Mouse (Mus musculus) Patski (cell line): ENCODE data around the gene Cerk. TPM values are rescaled to one million over a fixed set of nuclear protein-coding genes. Genes with fewer than 3 reads are reported as not detected.
A peak's percentile ranks its signal among the peaks of the same experiment; 100 is the strongest.
"Not testable (repeated sequence)": the region's sequence is repeated elsewhere in the genome, so short reads cannot be mapped to it uniquely, and the experiment has no call there.

Experiments used
- ATAC-seq: fragments of 100-300 bp; one replicate; pipeline ENCODE4 v1.8.0; 2021
- CTCF ChIA-PET: fragments of 350-600 bp; sonication (Branson Sonifier 250); formaldehyde crosslinking; loops from one replicate; lab custom pipeline; 2022; ENCODE audit warnings: inconsistent platforms; lab: Charles Lee
- POLR2A ChIA-PET: fragments of 350-600 bp; sonication (Branson Sonifier 250); formaldehyde crosslinking; loops from one replicate; lab custom pipeline; 2022; ENCODE audit warnings: antibody characterized with exemption, inconsistent platforms; lab: Charles Lee
- DNase-seq: peaks from one replicate; pipeline ENCODE4 v3.0.0-alpha.2; 2011; ENCODE audit warnings: low read depth, low spot score
- H3K27me3 ChIP-seq: fragments of 371-371 bp; one replicate; pipeline ENCODE4 v1.5.1; 2021
- CTCF ChIP-seq: fragments of 100-300 bp; IDR thresholded peaks from one replicate; pipeline ENCODE4 v1.5.1; 2021
- in situ Hi-C: fragments of 300-500 bp; cut with MboI; formaldehyde crosslinking; loops from 3 replicates; pipeline ENCODE4 v1.11.1; 2018; ENCODE audit warnings: low pct_unique_long_range_greater_than_20kb, mixed read lengths
- polyA plus RNA-seq: library from polyadenylated mRNA; unstranded; gene quantifications from one replicate; pipeline ENCODE4 v1.2.3, GENCODE M21; 2021

Cerk gene
- polyA plus RNA-seq, 1 experiment from 2014 or later = 46.2 TPM

- no peaks in the 10 kb centered on the region for H3K27me3 ChIP-seq
- in situ Hi-C loops = no loop called here
- ChIA-PET POLR2A (interaction anchor here (1.3 to 5.6 kb wide), 2 partner anchors 11 to 15 kb away, joined by 3 to 44 read pairs; partner anchors contain the start of gene Cerk), CTCF (interaction anchor here (2.7 to 3.3 kb wide), 2 partner anchors 10 to 12 kb away, joined by 8 to 18 read pairs; partner anchors contain the start of gene Cerk)
- no peak for TF ChIP-seq CTCF
- ATAC-seq = no peak
- no peak for DNase-seq
Observed at GRCm38 (mm10) chr15:86199052-86199451, 13.1 kb upstream of the Cerk start.

DNA sequence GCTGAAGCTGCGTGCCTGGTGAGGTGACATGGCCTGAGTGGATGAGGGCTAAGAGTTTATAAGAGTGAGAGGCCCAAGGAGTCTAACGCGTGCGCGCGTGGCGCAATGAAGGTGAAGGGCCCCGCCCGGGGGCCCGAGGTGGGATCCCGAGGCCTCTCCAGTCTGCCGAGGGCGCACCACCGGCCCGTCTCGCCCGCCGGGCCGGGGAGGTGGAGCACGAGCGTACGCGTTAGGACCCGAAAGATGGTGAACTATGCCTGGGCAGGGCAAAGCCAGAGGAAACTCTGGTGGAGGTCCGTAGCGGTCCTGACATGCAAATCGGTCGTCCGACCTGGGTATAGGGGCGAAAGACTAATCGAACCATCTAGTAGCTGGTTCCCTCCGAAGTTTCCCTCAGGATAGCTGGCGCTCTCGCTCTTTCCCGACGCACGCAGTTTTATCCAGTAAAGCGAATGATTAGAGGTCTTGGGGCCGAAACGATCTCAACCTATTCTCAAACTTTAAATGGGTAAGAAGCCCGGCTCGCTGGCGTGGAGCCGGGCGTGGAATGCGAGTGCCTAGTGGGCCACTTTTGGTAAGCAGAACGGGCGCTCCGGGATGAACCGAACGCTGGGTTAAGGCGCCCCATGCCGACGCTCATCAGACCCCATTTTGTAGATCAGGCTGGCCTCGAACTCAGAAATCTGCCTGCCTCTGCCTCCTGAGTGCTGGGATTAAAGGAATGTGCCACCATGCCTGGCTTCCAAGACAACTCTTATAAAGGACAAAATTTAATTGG lies 8.9 kb upstream of the Cerk start:
- DNase-seq, in situ Hi-C loops, CTCF ChIA-PET, POLR2A ChIA-PET, H3K27me3 ChIP-seq: not testable (repeated sequence)
- peak; percentile 87 for ATAC-seq

DNA sequence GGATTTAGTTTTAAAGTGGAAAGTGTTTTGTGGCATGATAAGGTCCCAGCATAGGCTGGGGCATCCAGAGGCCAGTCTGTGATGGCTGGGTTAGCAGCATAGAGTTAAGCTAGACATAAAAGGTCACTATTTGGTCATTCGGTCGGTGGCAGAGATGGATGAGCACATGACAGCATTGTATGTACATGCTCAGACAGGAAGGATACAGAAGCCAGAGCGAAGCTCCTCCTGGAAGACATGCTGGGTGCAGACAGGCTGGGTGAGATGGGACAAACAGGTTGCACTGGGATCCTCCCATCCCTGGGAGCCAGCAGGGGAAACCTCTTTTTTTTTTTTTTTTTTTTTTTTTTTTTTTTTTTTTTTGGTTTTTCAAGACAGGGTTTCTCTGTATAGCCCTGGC lies 6.0 kb upstream of the Cerk start:
- ATAC-seq (no peak), DNase-seq (no peak)
- in situ Hi-C loops = no loop called here
- no peaks in the 10 kb centered on the region for H3K27me3 ChIP-seq
- ChIA-PET CTCF (interaction anchor here (1.1 to 1.5 kb wide), 2 partner anchors 8 to 52 kb away, joined by 4 to 6 read pairs; no protein-coding TSS in a partner anchor), POLR2A (interaction anchor here (0.6 kb wide), 1 partner anchor 528 kb away, joined by 4 read pairs; no protein-coding TSS in a partner anchor)
- TF ChIP-seq CTCF = no peak

- ATAC-seq (no peak), DNase-seq (no peak)
- no peak for TF ChIP-seq CTCF
- ChIA-PET CTCF (interaction anchor here (1.1 to 1.5 kb wide), 2 partner anchors 9 to 51 kb away, joined by 4 to 6 read pairs; no protein-coding TSS in a partner anchor), POLR2A (no interaction called here)
- H3K27me3 ChIP-seq = no peaks in the 10 kb centered on the region
- in situ Hi-C loops = no loop called here
Observed at GRCm38 (mm10) chr15:86191505-86191904, 5.6 kb upstream of the Cerk start.

DNA sequence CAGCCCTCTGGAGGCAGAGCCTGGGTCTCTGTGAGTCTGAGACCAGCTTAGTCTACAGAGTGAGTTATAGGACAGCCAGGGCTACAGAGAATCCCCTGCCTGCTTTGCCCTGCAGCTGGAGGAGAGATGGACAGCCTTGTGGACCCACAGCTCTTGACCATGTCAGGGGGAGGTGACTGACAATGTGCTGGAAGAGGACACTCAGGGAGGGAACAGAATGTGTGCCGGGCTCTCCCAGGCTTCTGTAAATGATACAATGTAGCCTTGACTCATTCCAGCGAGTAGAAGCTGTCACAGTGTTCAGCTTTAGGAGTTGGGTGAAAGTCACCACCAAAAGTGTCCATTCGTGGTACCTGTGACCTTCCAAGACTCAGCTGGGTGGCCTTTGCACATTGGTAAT lies 4.4 kb upstream of the Cerk start:
- POLR2A ChIA-PET = interaction anchor here (5.8 kb wide), 1 partner anchor 11 kb away, joined by 44 read pairs; no protein-coding TSS in a partner anchor
- in situ Hi-C loops = no loop called here
- CTCF ChIA-PET = interaction anchor here (0.7 to 2.7 kb wide), 3 partner anchors 8 to 55 kb away, joined by 3 to 18 read pairs (median 17); no protein-coding TSS in a partner anchor
- DNase-seq (no peak), ATAC-seq (no peak)
- H3K27me3 ChIP-seq = no peaks in the 10 kb centered on the region
- TF ChIP-seq CTCF = no peak

- in situ Hi-C loops = no loop called here
- ChIA-PET POLR2A (interaction anchor here (0.6 to 5.8 kb wide), 4 partner anchors 12 to 53 kb away, joined by 3 to 44 read pairs (median 5); no protein-coding TSS in a partner anchor), CTCF (interaction anchor here (1.7 to 2.7 kb wide), 4 partner anchors 10 to 49 kb away, joined by 6 to 18 read pairs (median 12); no protein-coding TSS in a partner anchor)
- TF ChIP-seq CTCF = no peak
- H3K27me3 ChIP-seq = no peaks in the 10 kb centered on the region
- ATAC-seq (peak; percentile 70), DNase-seq (peak; percentile 77)
Observed at GRCm38 (mm10) chr15:86188746-86189470, 3.0 kb upstream of the Cerk start.

DNA sequence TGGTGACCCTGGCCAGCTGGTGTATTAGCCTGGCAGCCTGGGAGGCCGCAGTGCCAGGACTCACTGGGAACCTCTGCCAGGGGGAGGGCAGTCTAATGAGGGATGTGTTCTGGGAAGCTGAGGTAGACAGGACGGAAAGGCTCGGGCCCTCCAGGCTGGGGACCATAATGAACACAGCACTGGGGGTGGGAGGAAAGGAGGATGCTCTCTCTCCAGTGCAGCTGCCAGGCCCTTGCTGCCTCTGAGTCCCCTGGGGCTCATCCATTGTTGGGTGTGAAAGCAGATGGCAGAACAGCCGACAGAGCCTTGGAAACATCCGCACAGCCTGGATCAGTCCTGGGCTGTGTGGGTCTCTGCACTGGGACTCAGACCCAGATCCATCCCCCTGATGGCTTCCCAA lies 2.2 kb upstream of the Cerk start:
- H3K27me3 ChIP-seq = no peaks in the 10 kb centered on the region
- in situ Hi-C loops = no loop called here
- TF ChIP-seq CTCF = no peak
- POLR2A ChIA-PET = interaction anchor here (1.5 to 5.8 kb wide), 2 partner anchors 13 to 30 kb away, joined by 6 to 44 read pairs; no protein-coding TSS in a partner anchor
- DNase-seq (no peak), ATAC-seq (no peak)
- CTCF ChIA-PET = interaction anchor here (1.7 to 2.7 kb wide), 4 partner anchors 11 to 49 kb away, joined by 6 to 18 read pairs (median 12); no protein-coding TSS in a partner anchor

GRCm38 (mm10) chr15:86186686-86187085 lies 745 bp upstream of the Cerk start:
- no peaks in the 10 kb centered on the region for H3K27me3 ChIP-seq
- TF ChIP-seq CTCF = no peak
- CTCF ChIA-PET = interaction anchor here (1.3 to 2.0 kb wide), 2 partner anchors 14 to 33 kb away, joined by 5 to 8 read pairs; no protein-coding TSS in a partner anchor
- DNase-seq (no peak), ATAC-seq (no peak)
- in situ Hi-C loops = no loop called here
- POLR2A ChIA-PET = interaction anchor here (0.7 to 5.8 kb wide), 4 partner anchors 14 to 27 kb away, joined by 3 to 44 read pairs (median 4); partner anchors contain the start of gene Tbc1d22a

- CTCF ChIA-PET = interaction anchor here (0.9 kb wide), 1 partner anchor 45 kb away, joined by 3 read pairs; no protein-coding TSS in a partner anchor
- TF ChIP-seq CTCF = no peak
- DNase-seq = no peak
- POLR2A ChIA-PET = interaction anchor here (0.9 to 5.8 kb wide), 3 partner anchors 11 to 17 kb away, joined by 3 to 44 read pairs (median 4); no protein-coding TSS in a partner anchor
- no peaks in the 10 kb centered on the region for H3K27me3 ChIP-seq
- peak; percentile 11 for ATAC-seq
- in situ Hi-C loops = no loop called here
Observed at GRCm38 (mm10) chr15:86184851-86185688, 871 bp downstream of the Cerk start.
